Mouse (Mus musculus) midbrain, embryonic 15.5 days (tissue): ENCODE measurements around the gene Ciao2b. TPM values are rescaled to one million over a fixed set of nuclear protein-coding genes. Genes with fewer than 3 reads are reported as not detected.

Experiments used
- ATAC-seq: fragments of 200-750 bp; cut with Nextera tagmentation; replicated peaks from 2 replicates; pipeline ENCODE4 v1.8.0; 2017; ENCODE audit warnings: moderate TSS enrichment
- H3K27ac ChIP-seq: fragments of 300-500 bp; sonication (generic); 2 replicates; pipeline ENCODE4 v1.5.1; 2015; ENCODE audit warnings: mild to moderate bottlenecking, inconsistent platforms
- H3K27me3 ChIP-seq: fragments of 300-500 bp; sonication (generic); replicated peaks from 2 replicates; pipeline ENCODE4 v1.6.1; 2015; ENCODE audit warnings: inconsistent platforms
- H3K36me3 ChIP-seq: fragments of 300-500 bp; sonication (generic); replicated peaks from 2 replicates; pipeline ENCODE4 v1.6.1; 2015; ENCODE audit warnings: inconsistent platforms
- H3K4me1 ChIP-seq: fragments of 300-500 bp; sonication (generic); 2 replicates; pipeline ENCODE4 v1.6.1; 2015; ENCODE audit warnings: inconsistent platforms
- H3K4me2 ChIP-seq: fragments of 300-500 bp; sonication (generic); 2 replicates; pipeline ENCODE4 v1.6.1; 2015; ENCODE audit warnings: inconsistent platforms, mild to moderate bottlenecking, moderate library complexity
- H3K4me3 ChIP-seq: fragments of 300-500 bp; sonication (generic); 2 replicates; pipeline ENCODE4 v1.5.1; 2015; ENCODE audit warnings: mild to moderate bottlenecking, inconsistent platforms
- H3K9ac ChIP-seq: fragments of 300-500 bp; sonication (generic); 2 replicates; pipeline ENCODE4 v1.6.1; 2015; ENCODE audit warnings: mild to moderate bottlenecking, inconsistent platforms
- H3K9me3 ChIP-seq: fragments of 300-500 bp; sonication (generic); 2 replicates; pipeline ENCODE4 v1.6.1; 2016; ENCODE audit warnings: inconsistent platforms
- WGBS: fragments of 180-500 bp; shearing (Covaris S2); methylation state at CpG from one replicate; pipeline ENCODE4 v1.1.7; 2015; ENCODE audit warnings: mixed read lengths; 5-methylcytosine and 5-hydroxymethylcytosine counted together
- polyA plus RNA-seq: library from polyadenylated mRNA; unstranded; fragments of >200 nt; fragmentation: Nextera tagmentation; extraction: Ambion mirVana; gene quantifications from 2 replicates; pipeline ENCODE4 v1.2.1, GENCODE M21; 2015

Gene Ciao2b
- polyA plus RNA-seq, 1 experiment from 2014 or later: 132 TPM

- Histone ChIP-seq H3K27ac (peak overlapping the region; percentile 45), H3K9ac (no peak overlapping the region), H3K4me2 (no peak overlapping the region), H3K27me3 (peaks cover 8% of the 10 kb centered on the region), H3K4me3 (no peak overlapping the region), H3K9me3 (no peaks in the 10 kb centered on the region), H3K36me3 (0 out of 2 replicates have a peak, but pooled peaks cover 8% of the 10 kb centered on the region), H3K4me1 (peaks cover 12% of the 10 kb centered on the region)
- ATAC-seq: 0 out of 2 replicates have a peak, but pooled peaks have one; percentile 4
- 38% methylated on average over 5 of the region's 5 CpGs for WGBS
These were observed 9.8 kb downstream of the Ciao2b start for GRCm38 (mm10) chr8:104631975-104632374.

- Histone ChIP-seq H3K27ac (peak within 1 kb of the TSS; percentile 45), H3K9ac (peak within 1 kb of the TSS; percentile 16; the same call in 1 of the 2 replicates), H3K9me3 (no peaks in the 10 kb centered on the region), H3K36me3 (0 out of 2 replicates have a peak, but pooled peaks cover 8% of the 10 kb centered on the region), H3K4me2 (peak within 1 kb of the TSS; percentile 61), H3K27me3 (peaks cover 8% of the 10 kb centered on the region), H3K4me3 (peak within 1 kb of the TSS; percentile 31), H3K4me1 (peaks cover 12% of the 10 kb centered on the region)
- peak; percentile 62 for ATAC-seq
- under 1% methylated on average over 28 of the region's 28 CpGs for WGBS
These were observed 10.6 kb downstream of the Ciao2b start, which contains the start of gene Rrad for GRCm38 (mm10) chr8:104630981-104631663. Gene Rrad, minus strand, starts transcription at chr8:104631327.

- WGBS: under 1% methylated on average over 36 of the region's 36 CpGs
- Histone ChIP-seq H3K27ac (no peak overlapping the region), H3K27me3 (peaks cover 8% of the 10 kb centered on the region), H3K4me1 (peaks cover 12% of the 10 kb centered on the region), H3K4me2 (peak overlapping the region; percentile 61), H3K9ac (peak overlapping the region; percentile 16; the same call in 1 of the 2 replicates), H3K36me3 (0 out of 2 replicates have a peak, but pooled peaks cover 8% of the 10 kb centered on the region), H3K4me3 (peak overlapping the region; percentile 31), H3K9me3 (no peaks in the 10 kb centered on the region)
- ATAC-seq: 0 out of 2 replicates have a peak, but pooled peaks have one; percentile 18
These were observed 11.2 kb downstream of the Ciao2b start for GRCm38 (mm10) chr8:104630574-104630973.

- H3K27me3 ChIP-seq: peaks cover 8% of the 10 kb centered on the region
- H3K9ac ChIP-seq: no peak overlapping the region
These were observed 11.7 kb downstream of the Ciao2b start for GRCm38 (mm10) chr8:104630111-104630479.

GRCm38 (mm10) chr8:104629306-104630110, 12.3 kb downstream of the Ciao2b start:
- Histone ChIP-seq H3K4me2 (no peak overlapping the region), H3K4me1 (peaks cover 12% of the 10 kb centered on the region), H3K4me3 (no peak overlapping the region), H3K27me3 (peaks cover 8% of the 10 kb centered on the region), H3K9me3 (no peaks in the 10 kb centered on the region), H3K9ac (no peak overlapping the region), H3K36me3 (0 out of 2 replicates have a peak, but pooled peaks cover 2% of the 10 kb centered on the region), H3K27ac (no peak overlapping the region)
- no peak for ATAC-seq
- WGBS: 83% methylated on average over 22 of the region's 22 CpGs

More at GRCm38 (mm10) chr8:104630111-104630479, 11.7 kb downstream of the Ciao2b start:
- Histone ChIP-seq H3K27ac (no peak overlapping the region), H3K4me2 (peak overlapping the region; percentile 61), H3K4me1 (peaks cover 12% of the 10 kb centered on the region), H3K36me3 (0 out of 2 replicates have a peak, but pooled peaks cover 8% of the 10 kb centered on the region), H3K4me3 (peak overlapping the region; percentile 31; the same call in 1 of the 2 replicates), H3K9me3 (no peaks in the 10 kb centered on the region)
- 37% methylated on average over 8 of the region's 8 CpGs for WGBS
- no peak for ATAC-seq

- Histone ChIP-seq H3K4me2 (no peak overlapping the region), H3K9me3 (no peaks in the 10 kb centered on the region), H3K27me3 (peaks cover 8% of the 10 kb centered on the region), H3K4me1 (peaks cover 12% of the 10 kb centered on the region), H3K4me3 (no peak overlapping the region), H3K9ac (no peak overlapping the region), H3K36me3 (no peaks in the 10 kb centered on the region), H3K27ac (no peak overlapping the region)
- no peak for ATAC-seq
- 95% methylated on average over 21 of the region's 21 CpGs for WGBS
These were observed 13.4 kb downstream of the Ciao2b start for GRCm38 (mm10) chr8:104628402-104628801.

GRCm38 (mm10) chr8:104627065-104627740, 14.6 kb downstream of the Ciao2b start:
- Histone ChIP-seq H3K4me1 (peaks cover 12% of the 10 kb centered on the region), H3K4me3 (no peak overlapping the region), H3K36me3 (no peaks in the 10 kb centered on the region), H3K27me3 (peaks cover 8% of the 10 kb centered on the region), H3K9me3 (no peaks in the 10 kb centered on the region), H3K27ac (no peak overlapping the region), H3K9ac (no peak overlapping the region), H3K4me2 (no peak overlapping the region)
- ATAC-seq: no peak
- 76% methylated on average over 4 of the region's 4 CpGs for whole genome bisulfite sequencing

- H3K4me3 ChIP-seq: no peak within 1 kb of the TSS
- no peaks in the 10 kb centered on the region for H3K9me3 ChIP-seq
- H3K36me3 ChIP-seq: no peaks in the 10 kb centered on the region
- no peak within 1 kb of the TSS for H3K9ac ChIP-seq
- no peak within 1 kb of the TSS for H3K27ac ChIP-seq
- H3K4me1 ChIP-seq: no peaks in the 10 kb centered on the region
- H3K4me2 ChIP-seq: no peak within 1 kb of the TSS
- 76% methylated on average over 6 of the region's 6 CpGs for WGBS
- H3K27me3 ChIP-seq: no peaks in the 10 kb centered on the region
- no peak for ATAC-seq
These were observed 17.6 kb downstream of the Ciao2b start, which contains the start of gene Cdh16 for GRCm38 (mm10) chr8:104624161-104624560. Gene Cdh16, minus strand, starts transcription at chr8:104624396.

GRCm38 (mm10) chr8:104620765-104621164, 21.0 kb downstream of the Ciao2b start:
- Histone ChIP-seq H3K27me3 (no peaks in the 10 kb centered on the region), H3K4me1 (no peaks in the 10 kb centered on the region), H3K4me2 (no peak overlapping the region), H3K36me3 (no peaks in the 10 kb centered on the region), H3K9me3 (no peaks in the 10 kb centered on the region), H3K4me3 (no peak overlapping the region), H3K9ac (no peak overlapping the region), H3K27ac (no peak overlapping the region)
- 80% methylated on average over 5 of the region's 5 CpGs for WGBS
- ATAC-seq: no peak

- H3K4me2 ChIP-seq: no peak overlapping the region
- no peaks in the 10 kb centered on the region for H3K4me1 ChIP-seq
- H3K27ac ChIP-seq: no peak overlapping the region
- ATAC-seq: no peak
- H3K9me3 ChIP-seq: no peaks in the 10 kb centered on the region
- H3K36me3 ChIP-seq: no peaks in the 10 kb centered on the region
- WGBS: 87% methylated on average over 4 of the region's 4 CpGs
- H3K9ac ChIP-seq: no peak overlapping the region
- H3K27me3 ChIP-seq: no peaks in the 10 kb centered on the region
- no peak overlapping the region for H3K4me3 ChIP-seq
These were observed 28.6 kb downstream of the Ciao2b start for GRCm38 (mm10) chr8:104613119-104613518.

GRCm38 (mm10) chr8:104611613-104612012, 30.2 kb downstream of the Ciao2b start:
- no peak overlapping the region for H3K9ac ChIP-seq
- no peak overlapping the region for H3K4me3 ChIP-seq
- H3K27me3 ChIP-seq: no peaks in the 10 kb centered on the region
- H3K4me2 ChIP-seq: no peak overlapping the region
- WGBS: 73% methylated on average over 4 of the region's 4 CpGs
- H3K36me3 ChIP-seq: no peaks in the 10 kb centered on the region
- H3K4me1 ChIP-seq: no peaks in the 10 kb centered on the region
- H3K9me3 ChIP-seq: no peaks in the 10 kb centered on the region
- ATAC-seq: no peak
- no peak overlapping the region for H3K27ac ChIP-seq
